Mouse (Mus musculus): Measurements from ENCODE around the gene Ston1. TPM values are rescaled to one million over a fixed set of nuclear protein-coding genes. Genes with fewer than 3 reads are reported as not detected.

Ston1 gene
- polyA plus RNA-seq (2012; rRNA removed), result 28.6 and 38.4 TPM in 2 replicates

DNA sequence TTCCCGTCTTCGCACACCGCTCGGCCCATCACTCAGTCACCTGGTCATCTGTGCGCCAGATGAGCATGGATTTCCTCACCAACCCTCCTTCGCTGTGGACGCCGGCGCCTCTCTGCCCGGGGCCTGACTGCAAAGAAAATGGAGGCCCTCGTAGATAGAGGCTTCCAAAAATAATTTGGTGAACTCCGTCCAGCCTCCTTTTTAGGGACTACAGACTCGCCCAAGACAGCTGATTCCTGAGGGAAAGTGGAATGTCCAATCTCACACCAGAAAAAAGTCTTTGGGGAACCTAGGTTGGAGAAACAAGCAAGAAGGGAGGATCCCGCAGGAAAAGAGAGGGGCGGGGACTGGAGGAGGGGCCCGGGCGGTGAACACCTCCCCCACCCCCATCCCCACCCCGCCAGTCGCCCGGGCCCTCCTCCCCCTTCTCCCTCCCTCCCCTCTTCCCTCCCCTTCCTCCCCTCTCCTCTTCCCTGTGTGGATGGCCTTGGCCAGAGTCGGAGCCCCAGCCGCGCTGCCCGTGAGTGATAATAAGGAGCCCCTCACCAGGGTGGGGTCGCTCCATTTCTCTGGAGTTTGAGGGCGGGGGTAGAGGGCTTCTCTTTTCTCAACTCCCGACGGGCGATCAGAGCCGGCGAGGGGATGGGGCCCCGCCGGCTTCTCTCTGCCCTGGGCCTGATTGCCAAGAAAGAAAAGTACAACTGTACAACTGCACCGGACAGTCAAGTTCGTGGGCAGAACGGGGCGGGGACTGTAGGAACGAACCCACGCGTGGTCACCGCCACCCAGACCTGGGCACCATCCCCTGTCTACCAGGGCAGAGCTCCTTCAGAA, at the start of gene Ston1:
TSS of gene Ston1 (plus strand) at position 463 of the 834 bp plus-strand sequence.
- peak; percentile 62 for DNase-seq (ENCODE audit: low spot score)

DNA sequence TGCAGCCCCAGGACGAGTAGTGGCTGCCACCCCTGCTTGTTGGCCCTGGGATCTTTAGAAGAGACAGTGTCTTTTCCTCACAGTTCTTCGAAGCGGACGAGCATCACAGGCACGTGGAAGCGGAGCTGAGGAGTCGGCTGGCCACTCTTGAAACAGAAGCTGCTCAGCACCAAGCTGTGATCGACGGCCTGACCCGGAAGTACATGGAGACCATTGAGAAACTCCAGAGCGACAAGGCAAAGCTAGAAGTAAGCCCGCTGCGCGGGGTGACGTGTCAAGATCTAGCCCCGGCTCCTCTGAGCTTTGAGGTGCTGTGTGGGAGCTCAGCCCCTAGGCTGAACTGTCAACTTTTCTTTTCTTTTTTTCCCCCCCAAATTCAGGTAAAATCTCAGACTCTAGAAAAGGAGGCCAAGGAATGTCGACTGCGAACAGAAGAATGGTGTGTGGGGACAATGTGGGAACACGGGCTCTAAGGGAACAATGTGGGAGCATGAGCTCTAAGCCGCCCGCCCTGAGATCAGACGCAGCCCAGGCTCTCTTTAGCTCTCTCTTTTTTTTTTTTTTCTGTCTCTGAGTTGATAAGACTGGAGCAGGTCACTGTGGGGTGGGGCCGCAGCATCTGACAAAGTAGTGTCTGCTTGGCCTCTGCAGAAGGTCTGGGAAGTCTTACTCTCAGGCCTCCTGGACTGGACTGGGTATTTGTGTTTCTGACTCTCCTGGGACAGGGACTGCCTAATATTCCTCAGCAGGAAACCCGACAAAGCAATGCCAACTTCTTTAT, 47.9 kb upstream of the Ston1 start:
- DNase-seq (ENCODE audit: low spot score), result no peak

DNA sequence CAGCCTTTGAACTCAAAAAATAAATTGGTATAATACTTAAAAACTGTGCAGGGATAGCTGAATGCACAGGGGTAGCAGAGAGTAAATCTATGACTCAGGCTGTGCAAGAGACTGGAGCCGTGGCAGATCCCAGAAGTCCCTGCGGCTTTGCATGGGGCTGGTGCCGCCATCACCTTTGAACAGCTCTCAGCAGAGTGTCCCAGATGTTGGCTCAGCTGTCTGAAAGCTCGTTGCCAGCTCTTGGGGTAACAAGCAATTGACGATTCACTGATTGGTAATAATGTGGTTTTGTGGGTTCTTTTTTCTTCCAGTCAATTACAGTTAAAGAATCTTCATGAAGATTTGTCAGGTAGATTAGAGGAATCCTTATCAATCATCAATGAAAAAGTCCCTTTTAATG, 47.1 kb upstream of the Ston1 start:
- DNase-seq (ENCODE audit: low spot score), result no peak

GRCm38 (mm10) chr17:88550981-88551940, 46.2 kb upstream of the Ston1 start:
- no peak for DNase-seq (ENCODE audit: low spot score)

DNA sequence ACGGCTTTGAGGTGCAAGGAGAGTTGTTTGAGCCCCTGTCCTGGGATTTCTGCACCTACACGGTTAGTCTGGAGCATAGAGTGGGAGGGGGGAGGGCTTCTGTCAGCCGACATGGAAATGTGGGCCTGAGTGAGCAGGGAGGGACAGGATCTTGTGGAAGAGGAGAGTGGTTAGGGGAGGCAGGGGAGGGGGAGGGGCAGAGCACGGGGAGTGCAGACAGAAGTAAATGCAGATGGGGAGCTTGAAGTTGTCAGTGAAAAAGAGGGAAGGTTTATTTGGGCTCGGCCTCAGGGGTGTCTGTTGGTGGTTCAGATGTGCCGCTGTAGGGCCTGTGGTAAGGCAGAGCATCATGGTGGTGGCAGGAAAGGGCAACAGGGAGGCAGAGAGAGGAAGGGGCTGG, 44.9 kb upstream of the Ston1 start:
- no peak for DNase-seq (ENCODE audit: low spot score)

GRCm38 (mm10) chr17:88553001-88553449, 44.5 kb upstream of the Ston1 start:
- no peak for DNase-seq (ENCODE audit: low spot score)

GRCm38 (mm10) chr17:88553473-88554087, 43.9 kb upstream of the Ston1 start:
- DNase-seq (ENCODE audit: low spot score), result no peak

GRCm38 (mm10) chr17:88556176-88556575, 41.3 kb upstream of the Ston1 start:
- DNase-seq (ENCODE audit: low spot score), result no peak

GRCm38 (mm10) chr17:88556688-88557087, 40.8 kb upstream of the Ston1 start:
- no peak for DNase-seq (ENCODE audit: low spot score)

- DNase-seq (ENCODE audit: low spot score), result no peak
Observed at GRCm38 (mm10) chr17:88558168-88558842, 39.2 kb upstream of the Ston1 start.

- no peak for DNase-seq (ENCODE audit: low spot score)
Observed at GRCm38 (mm10) chr17:88563611-88564010, 33.9 kb upstream of the Ston1 start.

DNA sequence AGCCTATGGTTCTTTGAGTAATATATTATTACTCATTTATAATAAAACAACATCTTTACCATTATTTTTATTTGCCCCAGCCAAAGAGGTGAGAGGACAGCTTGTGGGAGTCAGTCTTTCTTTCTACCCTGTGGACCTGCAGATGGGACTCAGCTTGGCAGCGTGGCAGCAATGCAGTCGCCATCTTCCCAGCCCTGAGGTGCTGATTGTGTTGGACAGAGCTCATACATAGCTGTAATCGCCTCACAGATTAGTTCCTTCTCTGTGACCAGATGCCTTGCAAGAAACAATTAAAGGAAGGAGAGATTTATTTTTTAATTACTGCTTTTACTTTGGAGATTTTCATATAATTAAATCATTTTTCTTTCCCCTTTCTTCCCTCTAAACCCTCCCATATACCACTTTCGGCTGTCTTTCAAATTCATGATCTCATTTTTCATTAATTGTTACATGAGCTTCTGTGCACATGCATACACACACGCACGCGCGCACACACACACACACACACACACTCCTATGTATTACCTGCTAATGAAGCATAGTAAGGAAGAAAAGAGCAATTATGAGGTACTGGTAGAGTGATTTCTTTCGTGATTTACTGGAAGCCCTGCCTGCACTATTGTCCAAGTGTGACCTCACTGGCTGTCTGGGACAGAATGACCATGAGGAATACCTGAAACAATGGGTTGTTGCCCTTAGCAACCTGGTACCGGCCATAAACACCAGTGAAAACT, 27.5 kb upstream of the Ston1 start:
- DNase-seq (ENCODE audit: low spot score), result no peak

GRCm38 (mm10) chr17:88570784-88571183, 26.7 kb upstream of the Ston1 start:
- DNase-seq (ENCODE audit: low spot score), result no peak

DNA sequence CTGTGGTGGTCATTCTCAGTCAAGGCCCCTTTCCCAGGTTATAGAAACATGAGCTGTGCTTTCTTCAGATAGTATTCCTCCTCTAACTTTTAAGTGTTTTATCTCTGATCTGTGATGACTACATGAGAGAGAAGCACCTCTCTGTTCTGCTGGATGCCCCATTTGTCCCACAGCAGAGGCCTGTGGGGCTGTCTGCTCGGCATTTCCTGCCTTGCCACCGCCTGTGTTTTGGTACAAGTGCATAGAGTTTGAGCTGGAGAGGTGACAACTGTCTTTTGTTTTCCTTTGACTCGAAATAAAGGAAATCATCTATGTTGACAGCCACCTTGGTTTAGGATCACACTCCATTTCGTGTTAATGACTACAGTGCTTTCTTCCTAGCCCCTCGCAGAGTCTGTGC, 22.7 kb upstream of the Ston1 start:
- DNase-seq (ENCODE audit: low spot score), result no peak

GRCm38 (mm10) chr17:88578522-88579242, 18.8 kb upstream of the Ston1 start:
- DNase-seq (ENCODE audit: low spot score), result no peak

GRCm38 (mm10) chr17:88580556-88580955, 16.9 kb upstream of the Ston1 start:
- no peak for DNase-seq (ENCODE audit: low spot score)

DNA sequence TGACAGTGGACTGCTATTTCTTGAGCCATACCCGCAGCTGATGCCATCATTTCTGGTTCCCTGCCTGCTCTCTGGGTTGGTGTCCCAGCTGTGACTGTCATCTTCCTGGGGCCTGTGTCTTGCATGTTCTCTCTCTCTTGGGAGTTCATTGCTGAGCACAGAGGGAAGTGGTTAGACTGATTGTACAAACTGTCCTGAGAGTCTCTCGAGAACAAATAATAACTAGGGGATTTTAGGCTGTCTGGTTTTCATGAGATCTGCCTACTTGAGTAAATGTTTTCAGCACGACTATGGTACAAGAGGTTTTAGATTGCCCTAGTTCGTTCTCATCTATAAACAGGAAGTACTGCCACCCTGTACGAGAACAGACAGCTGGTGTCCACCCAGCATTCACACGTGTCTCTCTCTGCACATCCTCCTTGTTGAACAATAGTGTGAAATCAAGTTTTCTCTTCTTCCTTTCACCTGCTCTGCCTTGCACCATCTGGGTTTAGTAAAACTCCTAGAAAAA, 15.9 kb upstream of the Ston1 start:
- no peak for DNase-seq (ENCODE audit: low spot score)

GRCm38 (mm10) chr17:88582999-88583398, 14.5 kb upstream of the Ston1 start:
- no peak for DNase-seq (ENCODE audit: low spot score)

- no peak for DNase-seq (ENCODE audit: low spot score)
Observed at GRCm38 (mm10) chr17:88583411-88583810, 14.1 kb upstream of the Ston1 start.

All from urinary bladder, adult 2 months (tissue).